Mouse (Mus musculus) midbrain, embryonic 15.5 days (tissue): ENCODE measurements around the gene Sos1. TPM values are rescaled to one million over a fixed set of nuclear protein-coding genes. Genes with fewer than 3 reads are reported as not detected.

ENCODE experiments used
- ATAC-seq: fragments of 200-750 bp; cut with Nextera tagmentation; replicated peaks from 2 replicates; pipeline ENCODE4 v1.8.0; 2017; ENCODE audit warnings: moderate TSS enrichment
- H3K27ac ChIP-seq: fragments of 300-500 bp; sonication (generic); 2 replicates; pipeline ENCODE4 v1.5.1; 2015; ENCODE audit warnings: mild to moderate bottlenecking, inconsistent platforms
- H3K27me3 ChIP-seq: fragments of 300-500 bp; sonication (generic); replicated peaks from 2 replicates; pipeline ENCODE4 v1.6.1; 2015; ENCODE audit warnings: inconsistent platforms
- H3K36me3 ChIP-seq: fragments of 300-500 bp; sonication (generic); replicated peaks from 2 replicates; pipeline ENCODE4 v1.6.1; 2015; ENCODE audit warnings: inconsistent platforms
- H3K4me1 ChIP-seq: fragments of 300-500 bp; sonication (generic); 2 replicates; pipeline ENCODE4 v1.6.1; 2015; ENCODE audit warnings: inconsistent platforms
- H3K4me2 ChIP-seq: fragments of 300-500 bp; sonication (generic); 2 replicates; pipeline ENCODE4 v1.6.1; 2015; ENCODE audit warnings: inconsistent platforms, mild to moderate bottlenecking, moderate library complexity
- H3K4me3 ChIP-seq: fragments of 300-500 bp; sonication (generic); 2 replicates; pipeline ENCODE4 v1.5.1; 2015; ENCODE audit warnings: mild to moderate bottlenecking, inconsistent platforms
- H3K9ac ChIP-seq: fragments of 300-500 bp; sonication (generic); 2 replicates; pipeline ENCODE4 v1.6.1; 2015; ENCODE audit warnings: mild to moderate bottlenecking, inconsistent platforms
- H3K9me3 ChIP-seq: fragments of 300-500 bp; sonication (generic); 2 replicates; pipeline ENCODE4 v1.6.1; 2016; ENCODE audit warnings: inconsistent platforms
- WGBS: fragments of 180-500 bp; shearing (Covaris S2); methylation state at CpG from one replicate; pipeline ENCODE4 v1.1.7; 2015; ENCODE audit warnings: mixed read lengths; 5-methylcytosine and 5-hydroxymethylcytosine counted together
- polyA plus RNA-seq: library from polyadenylated mRNA; unstranded; fragments of >200 nt; fragmentation: Nextera tagmentation; extraction: Ambion mirVana; gene quantifications from 2 replicates; pipeline ENCODE4 v1.2.1, GENCODE M21; 2015

Gene Sos1
- 8.5 and 8.8 TPM in 2 replicates for polyA plus RNA-seq

GRCm38 (mm10) chr17:80480031-80480854 is at the start of gene Sos1:
Gene Sos1 (minus strand): TSS chr17:80480453.
- Histone ChIP-seq H3K9ac (peak within 1 kb of the TSS; percentile 97), H3K4me3 (peak within 1 kb of the TSS; percentile 91), H3K4me2 (peak within 1 kb of the TSS; percentile 60), H3K27me3 (no peaks in the 10 kb centered on the region), H3K9me3 (no peaks in the 10 kb centered on the region), H3K4me1 (peaks cover 40% of the 10 kb centered on the region), H3K36me3 (no peaks in the 10 kb centered on the region), H3K27ac (peak within 1 kb of the TSS; percentile 96)
- peak; percentile 89 for ATAC-seq
- under 1% methylated on average over 72 of the region's 90 CpGs for WGBS

DNA sequence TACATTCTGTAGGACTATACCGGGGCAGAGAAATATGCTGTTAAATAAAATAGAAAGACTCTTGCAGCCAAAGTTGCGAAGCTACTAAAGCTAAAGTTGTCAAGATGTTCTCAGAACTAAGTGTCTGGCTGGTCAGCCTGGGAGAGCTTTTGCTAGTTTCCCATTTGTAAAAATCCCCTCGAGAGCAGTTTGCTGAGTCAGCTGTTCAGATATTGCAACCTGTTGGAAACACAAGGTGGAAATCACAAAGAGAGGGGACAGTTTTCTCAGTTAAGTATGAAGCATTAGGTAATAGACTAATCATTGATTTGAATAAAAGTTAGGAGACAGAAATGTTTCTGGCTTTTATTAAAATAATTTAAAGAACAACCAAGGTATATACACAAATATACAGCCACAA is 43.0 kb upstream of the Sos1 start:
- Histone ChIP-seq H3K36me3 (no peaks in the 10 kb centered on the region), H3K9me3 (no peaks in the 10 kb centered on the region), H3K9ac (no peak overlapping the region), H3K4me3 (no peak overlapping the region), H3K27ac (no peak overlapping the region), H3K4me2 (no peak overlapping the region), H3K27me3 (no peaks in the 10 kb centered on the region), H3K4me1 (no peaks in the 10 kb centered on the region)
- 88% methylated on average over 3 of the region's 3 CpGs for WGBS
- no peak for ATAC-seq

DNA sequence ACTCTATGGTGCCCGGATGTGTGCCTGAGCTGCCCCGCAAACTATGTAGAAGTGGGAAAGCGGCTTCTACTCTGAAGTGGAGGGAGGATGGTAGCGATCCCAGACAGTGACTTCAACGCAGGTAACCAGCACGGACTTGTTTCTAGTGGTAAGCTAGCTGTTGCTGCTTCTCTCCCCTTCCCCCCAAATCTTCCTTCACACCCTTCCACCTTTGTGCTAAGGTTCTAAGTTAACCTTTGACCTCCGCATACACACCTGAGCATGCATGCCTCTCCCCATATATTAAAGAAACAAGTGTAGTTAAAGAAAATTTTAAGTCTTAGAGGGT is 41.9 kb upstream of the Sos1 start:
- H3K4me1 ChIP-seq, result no peaks in the 10 kb centered on the region

DNA sequence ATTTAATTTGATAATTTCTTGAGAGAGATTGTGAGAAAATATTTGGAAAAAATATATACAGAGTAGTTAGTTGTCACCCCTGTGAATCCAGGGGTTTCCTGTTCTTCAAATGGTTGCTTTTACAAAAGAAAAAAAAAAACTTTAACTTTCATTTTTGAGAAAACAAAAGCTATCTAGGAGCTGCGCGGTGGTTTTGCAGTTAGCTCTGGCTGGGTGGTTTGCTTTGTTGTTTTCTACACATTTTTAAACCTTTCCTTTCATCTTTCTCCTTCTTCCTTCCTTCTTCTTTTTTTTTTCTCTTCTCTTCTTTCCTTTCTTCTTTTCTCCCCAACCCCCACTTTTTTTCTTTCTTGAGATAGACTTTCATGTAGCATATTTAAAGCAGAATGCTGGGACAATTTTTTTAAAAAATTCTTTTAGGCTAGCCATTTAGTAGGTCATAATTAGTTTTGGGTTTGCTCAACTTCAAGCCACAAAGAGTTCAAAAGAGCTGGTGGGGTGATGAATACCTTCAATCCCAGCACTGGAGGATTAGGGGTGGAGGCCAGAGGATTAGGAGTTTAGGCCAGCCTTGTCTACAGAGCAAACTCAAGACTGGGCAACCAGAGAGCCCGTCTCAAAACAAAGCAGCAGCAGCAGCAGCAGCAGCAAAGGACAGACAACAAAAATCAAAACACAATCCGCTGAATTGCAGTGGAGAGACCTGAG is 41.4 kb upstream of the Sos1 start:
- ATAC-seq, result no peak
- no peak overlapping the region for H3K4me2 ChIP-seq
- H3K9ac ChIP-seq, result no peak overlapping the region
- no peaks in the 10 kb centered on the region for H3K9me3 ChIP-seq
- no peaks in the 10 kb centered on the region for H3K27me3 ChIP-seq
- no peak overlapping the region for H3K27ac ChIP-seq
- no peak overlapping the region for H3K4me3 ChIP-seq
- H3K4me1 ChIP-seq, result no peaks in the 10 kb centered on the region
- WGBS, result 15% methylated on average over 4 of the region's 4 CpGs
- H3K36me3 ChIP-seq, result no peaks in the 10 kb centered on the region

More for the DNA sequence above, 41.9 kb upstream of the Sos1 start:
- 54% methylated on average over 7 of the region's 7 CpGs for WGBS
- Histone ChIP-seq H3K36me3 (no peaks in the 10 kb centered on the region), H3K4me3 (no peak overlapping the region), H3K4me2 (no peak overlapping the region), H3K27ac (no peak overlapping the region), H3K9ac (no peak overlapping the region), H3K27me3 (no peaks in the 10 kb centered on the region), H3K9me3 (no peaks in the 10 kb centered on the region)
- no peak for ATAC-seq

GRCm38 (mm10) chr17:80520537-80520936 is 40.3 kb upstream of the Sos1 start:
- ATAC-seq, result no peak
- no peaks in the 10 kb centered on the region for H3K36me3 ChIP-seq
- no peaks in the 10 kb centered on the region for H3K4me1 ChIP-seq
- H3K9me3 ChIP-seq, result no peaks in the 10 kb centered on the region
- no peaks in the 10 kb centered on the region for H3K27me3 ChIP-seq
- H3K9ac ChIP-seq, result no peak overlapping the region
- 81% methylated on average over 8 of the region's 8 CpGs for WGBS
- no peak overlapping the region for H3K4me3 ChIP-seq
- H3K27ac ChIP-seq, result no peak overlapping the region
- no peak overlapping the region for H3K4me2 ChIP-seq

- no peaks in the 10 kb centered on the region for H3K27me3 ChIP-seq
- no peaks in the 10 kb centered on the region for H3K36me3 ChIP-seq
- no peak overlapping the region for H3K4me2 ChIP-seq
- H3K27ac ChIP-seq, result no peak overlapping the region
- no peak for ATAC-seq
- no peaks in the 10 kb centered on the region for H3K9me3 ChIP-seq
- 94% methylated on average over 12 of the region's 12 CpGs for WGBS
- no peak overlapping the region for H3K9ac ChIP-seq
- no peaks in the 10 kb centered on the region for H3K4me1 ChIP-seq
- no peak overlapping the region for H3K4me3 ChIP-seq
These were observed 38.6 kb upstream of the Sos1 start for GRCm38 (mm10) chr17:80518811-80519210.

DNA sequence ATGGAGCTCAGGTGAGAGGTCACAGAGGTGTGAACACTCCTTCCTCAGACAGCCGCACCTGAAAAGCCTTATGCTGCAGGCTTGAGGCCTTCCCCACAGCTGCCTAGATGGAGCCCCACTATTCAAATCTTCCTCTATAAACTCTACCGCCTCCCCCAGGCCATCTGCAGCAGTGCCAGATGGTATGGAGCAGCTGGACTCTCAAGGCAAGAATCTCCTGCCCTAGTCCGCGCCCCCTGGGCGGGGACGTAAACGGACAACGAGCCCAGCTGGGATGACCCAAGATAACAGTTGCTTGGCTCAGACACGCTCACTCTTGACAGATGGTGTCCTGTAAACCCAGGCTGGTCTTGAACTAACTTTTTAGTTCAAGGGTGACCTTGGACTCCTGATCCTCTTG is 37.0 kb upstream of the Sos1 start:
- H3K27ac ChIP-seq, result no peak overlapping the region
- ATAC-seq, result no peak
- 83% methylated on average over 9 of the region's 9 CpGs for WGBS
- no peaks in the 10 kb centered on the region for H3K27me3 ChIP-seq
- no peaks in the 10 kb centered on the region for H3K36me3 ChIP-seq
- no peak overlapping the region for H3K4me2 ChIP-seq
- H3K4me1 ChIP-seq, result no peaks in the 10 kb centered on the region
- no peaks in the 10 kb centered on the region for H3K9me3 ChIP-seq
- H3K9ac ChIP-seq, result no peak overlapping the region
- H3K4me3 ChIP-seq, result no peak overlapping the region

DNA sequence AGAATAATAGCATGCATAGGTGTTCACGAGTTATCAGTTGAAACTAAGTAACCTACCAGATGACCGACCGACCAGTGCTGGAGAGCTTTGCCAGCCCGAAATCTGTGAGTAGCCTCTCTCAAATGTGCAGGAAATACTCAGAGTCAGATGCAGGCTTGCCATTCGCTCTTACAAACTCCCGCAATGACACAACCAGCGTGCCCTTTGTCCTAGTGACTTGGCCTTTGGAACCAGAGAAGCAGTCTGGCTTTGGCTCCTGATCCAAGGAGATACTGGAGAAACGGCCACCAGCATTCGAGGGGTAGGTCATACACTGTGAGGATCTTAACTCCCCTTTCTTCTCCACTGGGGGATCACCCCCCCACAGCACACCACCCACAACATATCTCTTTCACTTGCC is 35.7 kb upstream of the Sos1 start:
- Histone ChIP-seq H3K27me3 (no peaks in the 10 kb centered on the region), H3K36me3 (no peaks in the 10 kb centered on the region), H3K4me2 (no peak overlapping the region), H3K27ac (no peak overlapping the region), H3K9me3 (no peaks in the 10 kb centered on the region), H3K9ac (no peak overlapping the region), H3K4me3 (no peak overlapping the region), H3K4me1 (no peaks in the 10 kb centered on the region)
- WGBS, result 92% methylated on average over 9 of the region's 9 CpGs
- no peak for ATAC-seq

GRCm38 (mm10) chr17:80515513-80515912 is 35.3 kb upstream of the Sos1 start:
- Histone ChIP-seq H3K27me3 (no peaks in the 10 kb centered on the region), H3K36me3 (no peaks in the 10 kb centered on the region), H3K4me2 (no peak overlapping the region), H3K9me3 (no peaks in the 10 kb centered on the region), H3K4me3 (no peak overlapping the region), H3K9ac (no peak overlapping the region), H3K27ac (no peak overlapping the region), H3K4me1 (no peaks in the 10 kb centered on the region)
- 94% methylated on average over 7 of the region's 7 CpGs for WGBS
- ATAC-seq, result no peak

DNA sequence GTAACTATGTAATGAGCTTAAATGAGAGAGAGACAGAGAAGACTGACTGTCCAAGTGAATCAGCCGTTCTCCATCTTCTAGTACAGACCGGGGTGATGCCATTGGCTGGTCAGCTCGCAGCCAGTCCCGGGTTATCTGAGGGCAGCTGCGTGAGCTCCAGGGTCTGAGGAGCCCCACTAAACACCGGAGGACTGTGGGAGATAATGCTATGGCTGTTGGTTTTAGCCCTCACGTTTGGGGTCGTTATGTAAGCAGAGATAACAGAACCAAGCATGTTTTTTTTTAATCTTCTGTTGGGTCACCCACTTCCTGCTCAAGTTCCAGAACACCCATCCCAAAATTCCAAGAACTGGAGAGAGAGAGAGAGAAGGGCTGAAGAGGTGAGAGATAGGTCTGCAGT is 33.5 kb upstream of the Sos1 start:
- no peak overlapping the region for H3K4me3 ChIP-seq
- H3K9me3 ChIP-seq, result no peaks in the 10 kb centered on the region
- no peak overlapping the region for H3K9ac ChIP-seq
- no peaks in the 10 kb centered on the region for H3K36me3 ChIP-seq
- 81% methylated on average over 8 of the region's 8 CpGs for WGBS
- ATAC-seq, result no peak
- H3K4me1 ChIP-seq, result no peaks in the 10 kb centered on the region
- no peaks in the 10 kb centered on the region for H3K27me3 ChIP-seq
- H3K4me2 ChIP-seq, result no peak overlapping the region
- H3K27ac ChIP-seq, result no peak overlapping the region

- Histone ChIP-seq H3K4me3 (no peak overlapping the region), H3K27me3 (no peaks in the 10 kb centered on the region), H3K36me3 (no peaks in the 10 kb centered on the region), H3K4me2 (no peak overlapping the region), H3K9me3 (no peaks in the 10 kb centered on the region), H3K4me1 (no peaks in the 10 kb centered on the region), H3K9ac (no peak overlapping the region), H3K27ac (no peak overlapping the region)
- ATAC-seq, result no peak
- WGBS, result 88% methylated on average over 3 of the region's 3 CpGs
These were observed 30.2 kb upstream of the Sos1 start for GRCm38 (mm10) chr17:80510459-80510855.

DNA sequence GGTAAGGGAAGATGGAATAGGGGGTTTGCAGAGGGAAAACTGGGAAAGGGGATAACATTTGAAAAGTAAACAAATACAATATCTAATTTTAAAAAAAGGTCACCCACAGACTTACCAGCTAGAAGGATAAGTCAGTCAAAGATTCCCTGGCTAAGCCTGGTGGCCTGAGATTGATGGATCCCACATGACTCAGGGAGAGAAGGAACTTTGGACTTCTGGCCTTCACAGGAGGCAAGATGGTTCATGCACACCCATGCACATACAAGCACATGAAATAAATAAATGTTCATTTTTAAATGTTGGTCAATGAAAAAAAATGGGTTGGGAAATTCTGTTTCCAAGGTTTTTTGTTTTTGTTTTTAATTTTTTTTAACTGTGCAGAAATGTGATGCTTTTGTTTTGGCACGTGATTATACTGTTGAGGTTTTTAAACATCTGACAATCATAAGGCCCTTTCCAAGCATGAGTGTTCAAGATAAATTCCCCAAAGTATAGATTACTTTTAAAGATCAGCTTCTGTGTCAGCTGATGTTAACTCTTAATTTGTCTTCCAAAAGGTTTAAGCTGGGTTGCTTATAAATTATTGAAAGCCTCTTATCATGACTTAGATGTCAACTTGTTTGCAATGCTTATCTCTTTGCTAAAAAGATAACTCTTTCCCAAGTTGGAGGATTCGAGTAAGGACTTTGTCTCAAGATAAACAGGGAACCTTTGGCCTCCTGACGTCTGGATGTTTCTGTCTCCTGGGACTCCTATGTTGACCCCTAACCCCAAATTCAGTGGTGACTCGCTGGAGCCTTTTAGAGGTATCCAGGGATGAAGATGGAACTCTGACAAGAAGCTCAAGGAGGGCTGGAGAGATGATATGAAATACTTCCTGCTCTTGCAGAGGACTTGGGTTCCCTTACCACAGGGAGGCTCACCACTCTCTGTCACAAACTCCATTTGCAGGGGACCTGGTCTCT is 29.5 kb upstream of the Sos1 start:
- WGBS, result 59% methylated on average over 4 of the region's 4 CpGs
- H3K27me3 ChIP-seq, result no peaks in the 10 kb centered on the region
- no peaks in the 10 kb centered on the region for H3K9me3 ChIP-seq
- ATAC-seq, result no peak
- H3K9ac ChIP-seq, result no peak overlapping the region
- H3K4me1 ChIP-seq, result no peaks in the 10 kb centered on the region
- H3K4me2 ChIP-seq, result no peak overlapping the region
- H3K36me3 ChIP-seq, result no peaks in the 10 kb centered on the region
- no peak overlapping the region for H3K27ac ChIP-seq
- H3K4me3 ChIP-seq, result no peak overlapping the region
